Mouse (Mus musculus) T-helper 1 cell (primary cell): ENCODE data around the gene Fmn2.

ENCODE experiments used
- in situ Hi-C: fragments of 300-600 bp; cut with MboI, MseI; formaldehyde crosslinking; loops from one replicate; pipeline ENCODE4 v1.15.1; 2025; ENCODE audit warnings: high pct_unique_total_duplicates

The Fmn2 gene

GRCm38 (mm10) chr1:174781037-174781436, 279.4 kb downstream of the Fmn2 start:
- in situ Hi-C loops: no loop called here

GRCm38 (mm10) chr1:174788617-174789016, 287.0 kb downstream of the Fmn2 start:
- in situ Hi-C loops: no loop called here

GRCm38 (mm10) chr1:174811846-174812245, 310.2 kb downstream of the Fmn2 start:
- in situ Hi-C loops: no loop called here

- in situ Hi-C loops: no loop called here
These were observed 324.9 kb downstream of the Fmn2 start for GRCm38 (mm10) chr1:174826562-174826961.

- in situ Hi-C loops: no loop called here
These were observed 335.2 kb downstream of the Fmn2 start for GRCm38 (mm10) chr1:174836861-174837260.

GRCm38 (mm10) chr1:174844786-174845185, 343.2 kb downstream of the Fmn2 start:
- in situ Hi-C loops: no loop called here

- in situ Hi-C loops: no loop called here
These were observed 354.6 kb downstream of the Fmn2 start for GRCm38 (mm10) chr1:174856188-174856587.

- in situ Hi-C loops: no loop called here
These were observed 358.9 kb downstream of the Fmn2 start for GRCm38 (mm10) chr1:174860407-174861118.
